Mouse (Mus musculus) lung, adult 2 months (tissue): ENCODE results near the gene Phf13.

Source experiments
- CTCF ChIP-seq: fragments of 200-500 bp; IDR thresholded peaks from 2 replicates; pipeline ENCODE4 v1.5.1; 2011; ENCODE audit warnings: mild to moderate bottlenecking, low read length, control low read depth; ENCODE audit not compliant: insufficient read depth
- POLR2A ChIP-seq: fragments of 200-500 bp; IDR thresholded peaks from 2 replicates; pipeline ENCODE4 v1.6.1; 2011; ENCODE audit warnings: low read depth, mild to moderate bottlenecking, control low read depth, low read length, borderline replicate concordance; ENCODE audit errors: extremely low read depth

DNA sequence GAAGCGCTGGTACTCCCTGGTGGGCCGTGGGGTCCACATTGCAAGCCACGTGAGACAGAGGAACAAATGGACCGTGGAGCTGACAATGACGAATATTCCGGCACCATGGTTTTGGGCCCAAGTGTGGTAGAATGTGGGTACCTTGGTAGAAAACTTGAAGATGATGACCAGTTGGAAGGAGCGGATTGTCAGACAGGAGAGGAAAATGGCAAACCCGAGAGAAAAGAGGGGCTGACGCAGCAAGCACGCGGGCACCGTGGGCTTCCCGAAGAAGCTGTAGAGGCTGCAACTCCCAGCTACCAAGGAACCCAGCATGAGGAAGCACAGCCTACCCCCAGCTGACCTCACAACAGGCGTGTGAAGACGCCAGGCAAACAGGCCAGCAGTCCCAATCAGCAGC is 32.4 kb upstream of the Phf13 start:
- no peak for TF ChIP-seq CTCF
- TF ChIP-seq POLR2A: no peak
